Mouse (Mus musculus): ENCODE results near the gene Pik3r5. TPM values are rescaled to one million over a fixed set of nuclear protein-coding genes. Genes with fewer than 3 reads are reported as not detected.

The Pik3r5 gene
- polyA plus RNA-seq, 1 experiment from 2014 or later: 0.81 TPM

DNA sequence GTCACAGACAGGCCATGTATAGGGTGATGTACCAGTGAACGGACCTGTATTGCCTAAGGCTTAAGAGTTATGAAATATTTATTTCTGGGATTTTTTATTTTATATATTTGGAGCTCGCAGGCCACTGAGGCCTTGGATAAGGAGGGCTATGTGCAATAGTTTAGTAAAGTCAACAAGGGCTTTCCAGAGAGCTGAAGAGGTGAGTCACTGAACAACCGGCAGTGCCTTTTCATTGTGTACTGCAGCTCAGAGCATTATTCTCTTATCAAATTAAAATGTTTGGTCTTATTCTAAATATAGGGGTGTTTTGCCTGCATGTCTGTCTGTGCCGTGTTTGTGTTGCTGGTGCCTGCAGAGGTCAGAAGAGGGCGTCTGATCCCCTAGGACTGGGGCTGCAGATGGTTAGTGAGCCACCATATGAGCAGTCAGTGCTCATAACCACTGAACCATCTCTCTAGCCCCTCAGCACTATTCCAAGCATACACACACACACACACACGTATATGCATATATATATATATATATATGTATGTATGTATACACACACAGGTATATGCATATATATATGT, 56.4 kb downstream of the Pik3r5 start:
- no peak overlapping the region for H3K9ac ChIP-seq (ENCODE audit: low read length)
- 73% methylated on average over 6 of the region's 6 CpGs for WGBS
- DNase-seq (ENCODE audit: low spot score): no peak
- no peaks in the 10 kb centered on the region for H3K4me1 ChIP-seq (replicated peaks; ENCODE audit: control insufficient read depth, insufficient read depth, low read length)
- H3K9me3 ChIP-seq (ENCODE audit: control insufficient read depth, low read length): no peaks in the 10 kb centered on the region
- H3K27me3 ChIP-seq (ENCODE audit: control insufficient read depth, insufficient read depth, low read length): no peaks in the 10 kb centered on the region
- H3K36me3 ChIP-seq (ENCODE audit: control insufficient read depth, insufficient read depth, low read length): no peaks in the 10 kb centered on the region
- H3K4me2 ChIP-seq (ENCODE audit: low read depth, low read length, severe bottlenecking): no peak overlapping the region
- no peak overlapping the region for H3K4me3 ChIP-seq (ENCODE audit: low read depth, low read length)
- no peak for ATAC-seq (replicated peaks; ENCODE audit: low FRiP score)
- no peak overlapping the region for H3K27ac ChIP-seq (ENCODE audit: low read depth, low read length)

DNA sequence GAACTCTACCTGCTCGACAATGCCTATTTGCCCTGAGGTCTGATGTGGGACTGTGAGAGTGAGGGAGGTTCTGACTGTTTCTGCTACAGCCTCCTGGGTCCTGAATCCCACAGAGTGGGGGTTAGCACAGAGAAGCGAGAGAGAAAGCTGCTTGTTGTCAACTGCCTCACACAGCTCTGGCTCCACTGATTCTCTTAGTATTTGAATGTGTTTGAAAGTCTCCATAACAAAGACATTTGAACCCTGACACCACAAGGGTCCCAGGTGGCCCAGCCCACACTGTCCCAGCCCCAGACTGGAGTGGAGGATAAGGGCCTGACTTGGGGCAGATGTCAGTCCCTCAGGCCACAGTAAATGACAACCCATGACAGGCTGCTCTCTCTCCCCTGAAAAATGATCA, 57.3 kb downstream of the Pik3r5 start:
- H3K9me3 ChIP-seq (ENCODE audit: control insufficient read depth, low read length): no peaks in the 10 kb centered on the region
- no peaks in the 10 kb centered on the region for H3K27me3 ChIP-seq (ENCODE audit: control insufficient read depth, insufficient read depth, low read length)
- 33% methylated on average over 2 of the region's 2 CpGs for WGBS
- no peaks in the 10 kb centered on the region for H3K36me3 ChIP-seq (ENCODE audit: control insufficient read depth, insufficient read depth, low read length)
- DNase-seq (ENCODE audit: low spot score): no peak
- no peak for ATAC-seq (replicated peaks; ENCODE audit: low FRiP score)
- no peaks in the 10 kb centered on the region for H3K4me1 ChIP-seq (replicated peaks; ENCODE audit: control insufficient read depth, insufficient read depth, low read length)
- no peak overlapping the region for H3K4me3 ChIP-seq (ENCODE audit: low read depth, low read length)
- H3K4me2 ChIP-seq (ENCODE audit: low read depth, low read length, severe bottlenecking): no peak overlapping the region
- H3K27ac ChIP-seq (ENCODE audit: low read depth, low read length): no peak overlapping the region
- H3K9ac ChIP-seq (ENCODE audit: low read length): no peak overlapping the region

DNA sequence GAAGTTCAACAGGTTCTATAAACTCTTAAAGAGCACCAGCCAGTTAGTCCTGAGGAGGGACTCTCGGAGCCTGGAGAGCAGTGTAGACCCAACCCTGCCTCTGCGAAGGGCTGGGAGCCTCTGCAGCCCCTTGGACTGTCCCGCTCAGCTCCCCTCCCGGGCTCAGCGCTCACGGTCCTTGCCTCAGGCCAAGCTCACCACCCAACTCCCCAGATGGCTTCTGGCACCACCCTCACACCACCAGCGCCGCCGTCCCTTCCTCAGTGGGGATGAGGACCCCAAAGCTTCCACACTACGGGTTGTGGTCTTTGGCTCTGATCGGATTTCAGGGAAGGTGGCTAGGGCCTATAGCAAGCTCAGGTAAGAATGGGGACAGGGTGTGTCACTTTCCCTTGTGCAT, 60.7 kb downstream of the Pik3r5 start:
- ATAC-seq (replicated peaks; ENCODE audit: low FRiP score): no peak
- DNase-seq (ENCODE audit: low spot score): no peak
- no peaks in the 10 kb centered on the region for H3K36me3 ChIP-seq (ENCODE audit: control insufficient read depth, insufficient read depth, low read length)
- H3K27me3 ChIP-seq (ENCODE audit: control insufficient read depth, insufficient read depth, low read length): no peaks in the 10 kb centered on the region
- WGBS: 89% methylated on average over 11 of the region's 11 CpGs
- no peak overlapping the region for H3K27ac ChIP-seq (ENCODE audit: low read depth, low read length)
- H3K9ac ChIP-seq (ENCODE audit: low read length): no peak overlapping the region
- no peak overlapping the region for H3K4me2 ChIP-seq (ENCODE audit: low read depth, low read length, severe bottlenecking)
- H3K9me3 ChIP-seq (ENCODE audit: control insufficient read depth, low read length): no peaks in the 10 kb centered on the region
- no peak overlapping the region for H3K4me3 ChIP-seq (ENCODE audit: low read depth, low read length)
- H3K4me1 ChIP-seq (replicated peaks; ENCODE audit: control insufficient read depth, insufficient read depth, low read length): no peaks in the 10 kb centered on the region

DNA sequence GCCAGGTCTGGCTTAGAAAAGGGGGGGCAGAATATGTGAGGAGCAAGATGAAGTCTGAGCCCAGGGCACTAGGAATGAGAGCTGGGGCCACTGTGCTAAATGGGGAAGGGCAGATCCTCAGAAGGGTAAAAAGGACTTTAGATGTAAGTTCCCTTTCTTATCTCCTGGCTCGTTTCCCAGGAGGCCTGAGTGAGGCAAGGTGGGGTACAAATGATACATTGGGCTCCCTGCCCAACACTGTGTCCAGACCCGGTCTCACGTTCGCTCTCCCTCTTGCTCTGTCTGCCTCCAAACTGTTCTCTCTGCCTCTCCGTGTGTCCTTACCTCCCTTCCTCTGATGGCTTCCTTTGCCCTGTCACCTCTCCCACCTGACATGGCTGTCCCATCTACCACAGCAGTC, 61.8 kb downstream of the Pik3r5 start:
- Histone ChIP-seq H3K9me3 (ENCODE audit: control insufficient read depth, low read length) (no peaks in the 10 kb centered on the region), H3K4me2 (ENCODE audit: low read depth, low read length, severe bottlenecking) (no peak overlapping the region), H3K27me3 (ENCODE audit: control insufficient read depth, insufficient read depth, low read length) (no peaks in the 10 kb centered on the region), H3K4me1 (replicated peaks; ENCODE audit: control insufficient read depth, insufficient read depth, low read length) (no peaks in the 10 kb centered on the region), H3K36me3 (ENCODE audit: control insufficient read depth, insufficient read depth, low read length) (no peaks in the 10 kb centered on the region), H3K27ac (ENCODE audit: low read depth, low read length) (no peak overlapping the region), H3K4me3 (ENCODE audit: low read depth, low read length) (no peak overlapping the region), H3K9ac (ENCODE audit: low read length) (no peak overlapping the region)
- DNase-seq (ENCODE audit: low spot score) (no peak), ATAC-seq (replicated peaks; ENCODE audit: low FRiP score) (no peak)
- 89% methylated on average over 5 of the region's 5 CpGs for WGBS

DNA sequence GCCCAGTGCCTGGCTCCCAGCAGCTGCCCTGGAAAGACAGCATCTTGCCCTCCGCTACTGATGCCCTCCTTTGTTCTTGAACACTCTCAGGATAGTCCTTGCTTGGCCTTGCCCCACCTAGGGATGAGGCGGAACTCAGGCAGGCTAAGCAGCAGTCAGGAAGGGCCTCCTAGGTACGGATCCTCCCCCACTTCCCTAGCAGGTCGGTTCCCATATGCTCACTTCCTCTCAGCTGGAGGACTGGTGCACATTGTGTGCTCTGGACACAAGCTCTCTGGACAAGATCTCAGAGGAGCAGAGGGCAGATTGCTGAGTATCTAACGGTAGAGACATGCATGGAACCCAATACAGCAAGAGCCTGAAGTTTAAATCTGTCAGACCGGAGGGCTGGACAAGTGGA, 65.2 kb downstream of the Pik3r5 start:
- Histone ChIP-seq H3K4me2 (ENCODE audit: low read depth, low read length, severe bottlenecking) (no peak overlapping the region), H3K4me3 (ENCODE audit: low read depth, low read length) (no peak overlapping the region), H3K27ac (ENCODE audit: low read depth, low read length) (no peak overlapping the region), H3K36me3 (ENCODE audit: control insufficient read depth, insufficient read depth, low read length) (no peaks in the 10 kb centered on the region), H3K9me3 (ENCODE audit: control insufficient read depth, low read length) (no peaks in the 10 kb centered on the region), H3K4me1 (replicated peaks; ENCODE audit: control insufficient read depth, insufficient read depth, low read length) (no peaks in the 10 kb centered on the region), H3K27me3 (ENCODE audit: control insufficient read depth, insufficient read depth, low read length) (no peaks in the 10 kb centered on the region), H3K9ac (ENCODE audit: low read length) (no peak overlapping the region)
- no peak for DNase-seq (ENCODE audit: low spot score)
- WGBS: 80% methylated on average over 6 of the region's 6 CpGs
- ATAC-seq (replicated peaks; ENCODE audit: low FRiP score): no peak

DNA sequence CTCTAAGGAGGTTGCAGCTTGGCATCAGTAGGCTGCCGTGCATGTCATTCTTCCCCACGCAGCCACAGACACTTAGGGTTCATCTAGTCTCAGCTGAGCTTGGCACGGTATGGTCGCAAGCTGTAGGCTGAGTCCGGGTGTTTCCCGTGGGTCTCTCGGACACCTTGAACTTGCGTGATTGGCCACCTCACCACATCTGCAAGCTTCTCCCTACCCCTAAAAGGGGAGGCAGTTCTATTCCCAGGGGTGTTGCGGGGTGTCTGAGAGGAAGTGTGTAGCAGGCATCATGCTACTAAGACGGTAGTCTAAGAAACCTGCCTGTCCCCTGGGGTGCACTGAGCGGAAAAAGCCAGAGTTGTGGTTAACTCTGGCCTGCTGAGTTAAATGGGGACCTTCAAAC, 66.6 kb downstream of the Pik3r5 start:
- H3K4me1 ChIP-seq (replicated peaks; ENCODE audit: control insufficient read depth, insufficient read depth, low read length): no peaks in the 10 kb centered on the region
- DNase-seq (ENCODE audit: low spot score) (no peak), ATAC-seq (replicated peaks; ENCODE audit: low FRiP score) (no peak)
- no peaks in the 10 kb centered on the region for H3K27me3 ChIP-seq (ENCODE audit: control insufficient read depth, insufficient read depth, low read length)
- H3K36me3 ChIP-seq (ENCODE audit: control insufficient read depth, insufficient read depth, low read length): no peaks in the 10 kb centered on the region
- H3K4me2 ChIP-seq (ENCODE audit: low read depth, low read length, severe bottlenecking): no peak overlapping the region
- no peak overlapping the region for H3K27ac ChIP-seq (ENCODE audit: low read depth, low read length)
- H3K9me3 ChIP-seq (ENCODE audit: control insufficient read depth, low read length): no peaks in the 10 kb centered on the region
- H3K9ac ChIP-seq (ENCODE audit: low read length): no peak overlapping the region
- 91% methylated on average over 11 of the region's 11 CpGs for WGBS
- H3K4me3 ChIP-seq (ENCODE audit: low read depth, low read length): no peak overlapping the region

DNA sequence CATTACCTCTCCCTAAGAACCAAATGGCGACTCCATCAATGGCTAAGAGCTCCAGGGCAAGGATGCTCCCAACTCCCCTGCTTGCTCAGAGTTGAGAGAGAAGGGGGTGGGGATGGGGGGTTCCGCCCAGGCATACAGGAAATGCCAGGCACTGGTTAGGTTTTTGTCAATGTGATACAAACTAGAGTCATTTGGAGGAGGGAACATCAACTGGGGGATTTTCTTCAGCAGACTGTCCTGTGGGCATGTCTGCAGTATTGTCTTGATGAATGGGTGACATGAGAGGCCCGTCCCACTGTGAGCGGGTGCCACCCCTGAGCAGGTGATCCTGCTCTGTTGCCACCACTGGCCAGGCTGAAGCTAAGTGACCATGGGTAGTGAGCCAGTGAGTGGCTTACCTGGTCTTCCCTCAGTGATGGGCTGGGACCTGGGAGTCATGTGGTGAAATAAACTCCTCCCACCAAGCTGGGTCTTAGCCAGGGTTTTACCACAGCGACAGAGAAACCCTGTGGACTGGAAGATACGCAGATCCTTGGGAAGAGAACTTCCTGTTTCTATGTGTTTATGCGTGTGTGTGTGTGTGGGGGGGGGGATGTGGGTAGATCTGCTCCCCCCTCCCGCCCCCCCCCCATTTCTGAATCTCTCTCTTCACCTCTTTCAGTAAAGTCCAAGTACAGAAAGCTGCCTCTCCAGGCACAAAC, 67.2 kb downstream of the Pik3r5 start:
- Histone ChIP-seq H3K9me3 (ENCODE audit: control insufficient read depth, low read length) (no peaks in the 10 kb centered on the region), H3K9ac (ENCODE audit: low read length) (no peak overlapping the region), H3K27me3 (ENCODE audit: control insufficient read depth, insufficient read depth, low read length) (no peaks in the 10 kb centered on the region), H3K4me2 (ENCODE audit: low read depth, low read length, severe bottlenecking) (no peak overlapping the region), H3K27ac (ENCODE audit: low read depth, low read length) (no peak overlapping the region), H3K4me3 (ENCODE audit: low read depth, low read length) (no peak overlapping the region), H3K4me1 (replicated peaks; ENCODE audit: control insufficient read depth, insufficient read depth, low read length) (no peaks in the 10 kb centered on the region), H3K36me3 (ENCODE audit: control insufficient read depth, insufficient read depth, low read length) (no peaks in the 10 kb centered on the region)
- ATAC-seq (replicated peaks; ENCODE audit: low FRiP score) (no peak), DNase-seq (ENCODE audit: low spot score) (no peak)
- WGBS: 72% methylated on average over 8 of the region's 8 CpGs

DNA sequence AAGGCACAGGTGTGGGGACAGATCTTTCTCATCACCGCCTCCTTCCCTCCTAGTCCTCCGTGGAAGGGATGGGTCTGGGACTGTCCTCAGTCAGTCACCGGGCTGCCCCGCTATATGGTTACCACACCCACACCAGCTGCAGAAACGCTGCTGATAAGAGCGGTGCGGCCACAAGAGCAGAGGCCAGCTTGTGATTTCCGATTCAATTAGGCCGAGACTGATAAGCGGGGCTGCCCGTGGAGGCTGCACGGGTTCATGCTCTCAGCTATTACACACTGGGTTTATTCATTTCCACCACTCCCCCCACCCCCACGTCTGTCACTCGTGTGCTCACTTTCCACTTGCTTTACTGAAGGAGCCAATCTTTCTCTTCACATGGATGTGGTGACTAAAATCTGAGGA, 69.0 kb downstream of the Pik3r5 start:
- H3K9ac ChIP-seq (ENCODE audit: low read length): no peak overlapping the region
- no peak for DNase-seq (ENCODE audit: low spot score)
- H3K4me1 ChIP-seq (replicated peaks; ENCODE audit: control insufficient read depth, insufficient read depth, low read length): no peaks in the 10 kb centered on the region
- no peaks in the 10 kb centered on the region for H3K36me3 ChIP-seq (ENCODE audit: control insufficient read depth, insufficient read depth, low read length)
- no peak overlapping the region for H3K27ac ChIP-seq (ENCODE audit: low read depth, low read length)
- no peak overlapping the region for H3K4me3 ChIP-seq (ENCODE audit: low read depth, low read length)
- no peaks in the 10 kb centered on the region for H3K9me3 ChIP-seq (ENCODE audit: control insufficient read depth, low read length)
- no peaks in the 10 kb centered on the region for H3K27me3 ChIP-seq (ENCODE audit: control insufficient read depth, insufficient read depth, low read length)
- 79% methylated on average over 14 of the region's 14 CpGs for WGBS
- no peak for ATAC-seq (replicated peaks; ENCODE audit: low FRiP score)
- no peak overlapping the region for H3K4me2 ChIP-seq (ENCODE audit: low read depth, low read length, severe bottlenecking)

DNA sequence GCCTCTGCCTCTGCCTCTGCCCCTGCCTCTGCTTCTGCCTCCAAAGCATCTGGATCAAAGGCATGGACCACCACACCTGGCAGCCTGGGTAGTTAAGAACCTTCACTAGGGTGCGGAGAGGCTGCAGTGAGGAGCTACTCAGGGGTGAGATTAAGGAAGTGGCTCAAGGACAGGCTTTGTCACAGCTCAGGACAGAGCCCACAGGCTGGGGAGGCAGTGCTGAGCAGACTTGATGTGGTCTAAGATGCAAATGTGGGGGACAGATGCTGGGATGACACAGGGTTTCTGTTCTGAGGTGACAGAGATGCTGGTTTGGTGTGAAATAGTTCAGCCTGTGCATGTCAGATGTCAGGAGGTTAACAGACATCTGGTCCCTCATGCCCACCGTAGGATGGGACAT, 70.5 kb downstream of the Pik3r5 start:
- H3K9ac ChIP-seq (ENCODE audit: low read length): no peak overlapping the region
- WGBS: 63% methylated on average over 2 of the region's 2 CpGs
- no peak for ATAC-seq (replicated peaks; ENCODE audit: low FRiP score)

More for the DNA sequence above, 70.5 kb downstream of the Pik3r5 start:
- no peaks in the 10 kb centered on the region for H3K36me3 ChIP-seq (ENCODE audit: control insufficient read depth, insufficient read depth, low read length)
- no peak overlapping the region for H3K27ac ChIP-seq (ENCODE audit: low read depth, low read length)
- H3K4me1 ChIP-seq (replicated peaks; ENCODE audit: control insufficient read depth, insufficient read depth, low read length): no peaks in the 10 kb centered on the region
- no peak overlapping the region for H3K4me3 ChIP-seq (ENCODE audit: low read depth, low read length)
- no peaks in the 10 kb centered on the region for H3K27me3 ChIP-seq (ENCODE audit: control insufficient read depth, insufficient read depth, low read length)
- H3K9me3 ChIP-seq (ENCODE audit: control insufficient read depth, low read length): no peaks in the 10 kb centered on the region
- H3K4me2 ChIP-seq (ENCODE audit: low read depth, low read length, severe bottlenecking): no peak overlapping the region
- no peak for DNase-seq (ENCODE audit: low spot score)

All from forebrain, embryonic 11.5 days (tissue).